Mouse (Mus musculus) hindbrain, embryonic 10.5 days (tissue): Measurements from ENCODE around the gene Cept1. TPM values are rescaled to one million over a fixed set of nuclear protein-coding genes. Genes with fewer than 3 reads are reported as not detected.

Experiments used
- DNase-seq: peaks from one replicate; pipeline ENCODE4 v3.0.0-alpha.2; 2017; ENCODE audit warnings: low spot score
- H3K27ac ChIP-seq: fragments of 300-500 bp; sonication (generic); 2 replicates; pipeline ENCODE4 v1.5.1; 2016; ENCODE audit warnings: mild to moderate bottlenecking, moderate library complexity
- H3K27me3 ChIP-seq: fragments of 300-500 bp; sonication (generic); 2 replicates; pipeline ENCODE4 v1.6.1; 2016; ENCODE audit warnings: mild to moderate bottlenecking; ENCODE audit not compliant: poor library complexity, insufficient read depth, severe bottlenecking
- H3K36me3 ChIP-seq: fragments of 300-500 bp; sonication (generic); 2 replicates; pipeline ENCODE4 v1.6.1; 2016; ENCODE audit warnings: mild to moderate bottlenecking, moderate library complexity
- H3K4me1 ChIP-seq: fragments of 300-500 bp; sonication (generic); replicated peaks from 2 replicates; pipeline ENCODE4 v1.6.1; 2016; ENCODE audit warnings: mild to moderate bottlenecking
- H3K4me3 ChIP-seq: fragments of 300-500 bp; sonication (generic); 2 replicates; pipeline ENCODE4 v1.5.1; 2016; ENCODE audit warnings: mild to moderate bottlenecking, moderate library complexity
- H3K9me3 ChIP-seq: fragments of 300-500 bp; sonication (generic); 2 replicates; pipeline ENCODE4 v1.6.1; 2016; ENCODE audit warnings: mild to moderate bottlenecking, moderate library complexity
- WGBS: fragments of 180-500 bp; shearing (Covaris S2); methylation state at CpG from one replicate; pipeline ENCODE4 v1.1.7; 2016; 5-methylcytosine and 5-hydroxymethylcytosine counted together
- polyA plus RNA-seq: library from polyadenylated mRNA; unstranded; fragments of >200 nt; fragmentation: Nextera tagmentation; extraction: Ambion mirVana; gene quantifications from 2 replicates; pipeline ENCODE4 v1.2.1, GENCODE M21; 2016

Cept1 gene
- polyA plus RNA-seq, 1 experiment from 2014 or later, result 33.1 TPM

- 80% methylated on average over 4 of the region's 4 CpGs for WGBS
- no peaks in the 10 kb centered on the region for H3K27me3 ChIP-seq
- H3K4me1 ChIP-seq, result no peaks in the 10 kb centered on the region
- no peak for DNase-seq
- H3K9me3 ChIP-seq, result no peaks in the 10 kb centered on the region
- H3K4me3 ChIP-seq, result no peak overlapping the region
- H3K27ac ChIP-seq, result no peak overlapping the region
- H3K36me3 ChIP-seq, result no peaks in the 10 kb centered on the region
Observed at GRCm38 (mm10) chr3:106452616-106453015, 95.0 kb downstream of the Cept1 start.

Other genes starting within 250 kb of the Cept1 start
- gene Chil6, start 141.6 kb downstream of the Cept1 start, polyA plus RNA-seq, result not detected in 2 replicates
- gene Dennd2d, start 65.4 kb downstream of the Cept1 start, polyA plus RNA-seq, result 1.3 TPM in 2 replicates
- 41.7 and 41.8 TPM in 2 replicates for gene Dram2, start within 50 bp of the Cept1 start, polyA plus RNA-seq
- gene Lrif1, start 137.2 kb upstream of the Cept1 start, polyA plus RNA-seq, result 11.5 and 13.3 TPM in 2 replicates
- 2.4 and 3.7 TPM in 2 replicates for gene Cd53, start 242.3 kb upstream of the Cept1 start, polyA plus RNA-seq